Mouse (Mus musculus) E14TG2a.4 (cell line): Measurements from ENCODE around the gene Pkp3.

Source experiments
- H3K27me3 ChIP-seq: 2 replicates; pipeline ENCODE4 v1.6.1; 2014; ENCODE audit warnings: low read length, control low read depth; ENCODE audit not compliant: insufficient read depth
- H3K36me3 ChIP-seq: 2 replicates; pipeline ENCODE4 v1.6.1; 2014; ENCODE audit warnings: low read length, control low read depth; ENCODE audit not compliant: insufficient read depth
- H3K4me1 ChIP-seq: replicated peaks from 2 replicates; pipeline ENCODE4 v1.6.1; 2014; ENCODE audit warnings: low read depth, low read length, control low read depth
- H3K4me3 ChIP-seq: replicated peaks from 2 replicates; pipeline ENCODE4 v1.5.1; 2014; ENCODE audit warnings: mild to moderate bottlenecking, low read length
- H3K9me3 ChIP-seq: 2 replicates; pipeline ENCODE4 v1.6.1; 2014; ENCODE audit warnings: low read length, control low read depth
- CTCF ChIP-seq: conservative IDR thresholded peaks from 2 replicates; pipeline ENCODE4 v1.5.1; 2014; ENCODE audit warnings: low read length
- NANOG ChIP-seq: IDR thresholded peaks from 2 replicates; pipeline ENCODE4 v1.6.1; 2014; ENCODE audit warnings: borderline replicate concordance, low read length, mixed read lengths
- POU5F1 ChIP-seq: IDR thresholded peaks from 2 replicates; pipeline ENCODE4 v1.6.1; 2014; ENCODE audit warnings: low read length, borderline replicate concordance

Pkp3 gene

GRCm38 (mm10) chr7:141093950-141094349 lies 15.9 kb downstream of the Pkp3 start:
- Histone ChIP-seq H3K36me3 (peaks cover 62% of the 10 kb centered on the region), H3K27me3 (peaks cover 7% of the 10 kb centered on the region), H3K9me3 (no peaks in the 10 kb centered on the region), H3K4me1 (peaks cover 91% of the 10 kb centered on the region), H3K4me3 (no peak overlapping the region)
- TF ChIP-seq POU5F1 (no peak), NANOG (no peak), CTCF (no peak)

GRCm38 (mm10) chr7:141094487-141095205 lies 16.6 kb downstream of the Pkp3 start:
- Histone ChIP-seq H3K27me3 (peaks cover 2% of the 10 kb centered on the region; the same call in 1 of the 2 replicates), H3K9me3 (no peaks in the 10 kb centered on the region), H3K36me3 (peaks cover 55% of the 10 kb centered on the region), H3K4me3 (peak overlapping the region; percentile 41), H3K4me1 (peaks cover 91% of the 10 kb centered on the region)
- TF ChIP-seq CTCF (no peak), NANOG (no peak), POU5F1 (no peak)

GRCm38 (mm10) chr7:141096021-141096420 lies 18.0 kb downstream of the Pkp3 start:
- TF ChIP-seq NANOG (no peak), CTCF (no peak), POU5F1 (no peak)
- Histone ChIP-seq H3K4me3 (peak overlapping the region; percentile 78), H3K4me1 (peaks cover 85% of the 10 kb centered on the region), H3K27me3 (no peaks in the 10 kb centered on the region; the same call in 1 of the 2 replicates), H3K9me3 (no peaks in the 10 kb centered on the region), H3K36me3 (peaks cover 41% of the 10 kb centered on the region)

- Histone ChIP-seq H3K4me3 (peak overlapping the region; percentile 78), H3K9me3 (no peaks in the 10 kb centered on the region), H3K27me3 (no peaks in the 10 kb centered on the region; the same call in 1 of the 2 replicates), H3K36me3 (peaks cover 41% of the 10 kb centered on the region), H3K4me1 (peaks cover 82% of the 10 kb centered on the region)
- TF ChIP-seq NANOG (no peak), POU5F1 (no peak), CTCF (no peak)
These were observed 18.6 kb downstream of the Pkp3 start for GRCm38 (mm10) chr7:141096649-141097056.

- H3K4me1 ChIP-seq = peaks cover 77% of the 10 kb centered on the region
- TF ChIP-seq NANOG = no peak
- H3K27me3 ChIP-seq = no peaks in the 10 kb centered on the region; the same call in 1 of the 2 replicates
- H3K4me3 ChIP-seq = no peak overlapping the region
- H3K9me3 ChIP-seq = no peaks in the 10 kb centered on the region
- peaks cover 41% of the 10 kb centered on the region for H3K36me3 ChIP-seq
These were observed 19.2 kb downstream of the Pkp3 start for GRCm38 (mm10) chr7:141097177-141097576.

- peaks cover 44% of the 10 kb centered on the region for H3K36me3 ChIP-seq
- H3K4me1 ChIP-seq = peaks cover 71% of the 10 kb centered on the region
- H3K9me3 ChIP-seq = peaks cover 9% of the 10 kb centered on the region; the same call in 1 of the 2 replicates
- H3K27me3 ChIP-seq = no peaks in the 10 kb centered on the region
- TF ChIP-seq CTCF (no peak), POU5F1 (no peak), NANOG (no peak)
- H3K4me3 ChIP-seq = peak within 1 kb of the TSS; percentile 84
These were observed 22.1 kb downstream of the Pkp3 start, which contains the start of gene Sigirr for GRCm38 (mm10) chr7:141099911-141100691. Gene Sigirr (minus strand): TSS chr7:141100572.

- no peaks in the 10 kb centered on the region for H3K27me3 ChIP-seq
- peak overlapping the region; percentile 7; the same call in 1 of the 2 replicates for H3K4me3 ChIP-seq
- TF ChIP-seq NANOG = no peak
- TF ChIP-seq POU5F1 = no peak
- no peak for TF ChIP-seq CTCF
- peaks cover 9% of the 10 kb centered on the region; the same call in 1 of the 2 replicates for H3K9me3 ChIP-seq
- peaks cover 42% of the 10 kb centered on the region for H3K4me1 ChIP-seq
- H3K36me3 ChIP-seq = peaks cover 69% of the 10 kb centered on the region
These were observed 25.1 kb downstream of the Pkp3 start for GRCm38 (mm10) chr7:141103161-141103560.

GRCm38 (mm10) chr7:141115874-141116273 lies 37.9 kb downstream of the Pkp3 start:
- Histone ChIP-seq H3K36me3 (peaks cover 26% of the 10 kb centered on the region), H3K4me3 (0 out of 2 replicates have a peak overlapping the region, but pooled peaks have one; percentile 8), H3K27me3 (no peaks in the 10 kb centered on the region), H3K4me1 (peaks cover 84% of the 10 kb centered on the region), H3K9me3 (no peaks in the 10 kb centered on the region)
- TF ChIP-seq CTCF (no peak), POU5F1 (no peak), NANOG (no peak)
